Mouse (Mus musculus): Measurements from ENCODE around the gene Me1. TPM values are rescaled to one million over a fixed set of nuclear protein-coding genes. Genes with fewer than 3 reads are reported as not detected.

Gene Me1
- polyA plus RNA-seq, 1 experiment from 2014 or later = 8.4 TPM

GRCm38 (mm10) chr9:86729811-86730210, 34.1 kb upstream of the Me1 start:
- Histone ChIP-seq H3K4me2 (replicated peaks; ENCODE audit: low read depth, low read length) (no peak overlapping the region), H3K27ac (ENCODE audit: low read depth, low read length) (no peak overlapping the region), H3K4me3 (ENCODE audit: low read length) (no peak overlapping the region), H3K9ac (ENCODE audit: low read depth, low read length) (no peak overlapping the region), H3K27me3 (ENCODE audit: control insufficient read depth, insufficient read depth, low read length) (no peaks in the 10 kb centered on the region), H3K4me1 (ENCODE audit: control insufficient read depth, insufficient read depth, low read length) (no peaks in the 10 kb centered on the region), H3K36me3 (ENCODE audit: control insufficient read depth, insufficient read depth, low read length) (no peaks in the 10 kb centered on the region), H3K9me3 (ENCODE audit: control insufficient read depth, low read length) (no peaks in the 10 kb centered on the region)
- WGBS = 96% methylated on average over 3 of the region's 3 CpGs
- ATAC-seq (ENCODE audit: low FRiP score, low TSS enrichment) = no peak

GRCm38 (mm10) chr9:86729084-86729483, 33.3 kb upstream of the Me1 start:
- no peak overlapping the region for H3K9ac ChIP-seq (ENCODE audit: low read depth, low read length)
- no peak overlapping the region for H3K4me3 ChIP-seq (ENCODE audit: low read length)
- no peak overlapping the region for H3K4me2 ChIP-seq (replicated peaks; ENCODE audit: low read depth, low read length)
- no peaks in the 10 kb centered on the region for H3K9me3 ChIP-seq (ENCODE audit: control insufficient read depth, low read length)
- no peaks in the 10 kb centered on the region for H3K27me3 ChIP-seq (ENCODE audit: control insufficient read depth, insufficient read depth, low read length)
- WGBS = 82% methylated on average over 1 of the region's 1 CpGs
- no peaks in the 10 kb centered on the region for H3K4me1 ChIP-seq (ENCODE audit: control insufficient read depth, insufficient read depth, low read length)
- no peak overlapping the region for H3K27ac ChIP-seq (ENCODE audit: low read depth, low read length)
- H3K36me3 ChIP-seq (ENCODE audit: control insufficient read depth, insufficient read depth, low read length) = no peaks in the 10 kb centered on the region
- ATAC-seq (ENCODE audit: low FRiP score, low TSS enrichment) = no peak

GRCm38 (mm10) chr9:86728214-86728814, 32.6 kb upstream of the Me1 start:
- no peaks in the 10 kb centered on the region for H3K36me3 ChIP-seq (ENCODE audit: control insufficient read depth, insufficient read depth, low read length)
- no peak overlapping the region for H3K9ac ChIP-seq (ENCODE audit: low read depth, low read length)
- H3K27ac ChIP-seq (ENCODE audit: low read depth, low read length) = no peak overlapping the region
- WGBS = 80% methylated on average over 10 of the region's 10 CpGs
- ATAC-seq (ENCODE audit: low FRiP score, low TSS enrichment) = no peak
- H3K4me3 ChIP-seq (ENCODE audit: low read length) = no peak overlapping the region
- H3K27me3 ChIP-seq (ENCODE audit: control insufficient read depth, insufficient read depth, low read length) = no peaks in the 10 kb centered on the region
- no peaks in the 10 kb centered on the region for H3K4me1 ChIP-seq (ENCODE audit: control insufficient read depth, insufficient read depth, low read length)
- no peaks in the 10 kb centered on the region for H3K9me3 ChIP-seq (ENCODE audit: control insufficient read depth, low read length)
- H3K4me2 ChIP-seq (replicated peaks; ENCODE audit: low read depth, low read length) = no peak overlapping the region

- no peaks in the 10 kb centered on the region for H3K27me3 ChIP-seq (ENCODE audit: control insufficient read depth, insufficient read depth, low read length)
- H3K4me3 ChIP-seq (ENCODE audit: low read length) = no peak overlapping the region
- no peaks in the 10 kb centered on the region for H3K9me3 ChIP-seq (ENCODE audit: control insufficient read depth, low read length)
- WGBS = 93% methylated on average over 5 of the region's 5 CpGs
- ATAC-seq (ENCODE audit: low FRiP score, low TSS enrichment) = no peak
- H3K9ac ChIP-seq (ENCODE audit: low read depth, low read length) = no peak overlapping the region
- no peaks in the 10 kb centered on the region for H3K36me3 ChIP-seq (ENCODE audit: control insufficient read depth, insufficient read depth, low read length)
- H3K27ac ChIP-seq (ENCODE audit: low read depth, low read length) = no peak overlapping the region
- H3K4me1 ChIP-seq (ENCODE audit: control insufficient read depth, insufficient read depth, low read length) = no peaks in the 10 kb centered on the region
- H3K4me2 ChIP-seq (replicated peaks; ENCODE audit: low read depth, low read length) = no peak overlapping the region
These were observed 30.6 kb upstream of the Me1 start for GRCm38 (mm10) chr9:86726381-86726720.

GRCm38 (mm10) chr9:86725604-86726380, 30.0 kb upstream of the Me1 start:
- Histone ChIP-seq H3K4me3 (ENCODE audit: low read length) (no peak overlapping the region), H3K4me2 (replicated peaks; ENCODE audit: low read depth, low read length) (no peak overlapping the region), H3K27me3 (ENCODE audit: control insufficient read depth, insufficient read depth, low read length) (no peaks in the 10 kb centered on the region), H3K36me3 (ENCODE audit: control insufficient read depth, insufficient read depth, low read length) (no peaks in the 10 kb centered on the region), H3K9me3 (ENCODE audit: control insufficient read depth, low read length) (no peaks in the 10 kb centered on the region), H3K27ac (ENCODE audit: low read depth, low read length) (no peak overlapping the region), H3K9ac (ENCODE audit: low read depth, low read length) (no peak overlapping the region), H3K4me1 (ENCODE audit: control insufficient read depth, insufficient read depth, low read length) (no peaks in the 10 kb centered on the region)
- no peak for ATAC-seq (ENCODE audit: low FRiP score, low TSS enrichment)
- 75% methylated on average over 7 of the region's 7 CpGs for WGBS

- Histone ChIP-seq H3K9me3 (ENCODE audit: control insufficient read depth, low read length) (no peaks in the 10 kb centered on the region), H3K27me3 (ENCODE audit: control insufficient read depth, insufficient read depth, low read length) (no peaks in the 10 kb centered on the region), H3K4me1 (ENCODE audit: control insufficient read depth, insufficient read depth, low read length) (no peaks in the 10 kb centered on the region), H3K36me3 (ENCODE audit: control insufficient read depth, insufficient read depth, low read length) (no peaks in the 10 kb centered on the region), H3K4me2 (replicated peaks; ENCODE audit: low read depth, low read length) (no peak overlapping the region), H3K27ac (ENCODE audit: low read depth, low read length) (no peak overlapping the region), H3K9ac (ENCODE audit: low read depth, low read length) (no peak overlapping the region), H3K4me3 (ENCODE audit: low read length) (no peak overlapping the region)
- ATAC-seq (ENCODE audit: low FRiP score, low TSS enrichment) = no peak
- WGBS = 88% methylated on average over 4 of the region's 4 CpGs
These were observed 29.3 kb upstream of the Me1 start for GRCm38 (mm10) chr9:86725066-86725465.

GRCm38 (mm10) chr9:86720794-86721193, 25.0 kb upstream of the Me1 start:
- ATAC-seq (ENCODE audit: low FRiP score, low TSS enrichment) = no peak
- 82% methylated on average over 2 of the region's 2 CpGs for WGBS
- H3K9me3 ChIP-seq (ENCODE audit: control insufficient read depth, low read length) = no peaks in the 10 kb centered on the region

GRCm38 (mm10) chr9:86720227-86720626, 24.5 kb upstream of the Me1 start:
- 90% methylated on average over 5 of the region's 5 CpGs for WGBS
- no peak overlapping the region for H3K4me3 ChIP-seq (ENCODE audit: low read length)
- no peak overlapping the region for H3K27ac ChIP-seq (ENCODE audit: low read depth, low read length)
- H3K27me3 ChIP-seq (ENCODE audit: control insufficient read depth, insufficient read depth, low read length) = no peaks in the 10 kb centered on the region
- no peaks in the 10 kb centered on the region for H3K36me3 ChIP-seq (ENCODE audit: control insufficient read depth, insufficient read depth, low read length)
- no peaks in the 10 kb centered on the region for H3K4me1 ChIP-seq (ENCODE audit: control insufficient read depth, insufficient read depth, low read length)
- no peak overlapping the region for H3K4me2 ChIP-seq (replicated peaks; ENCODE audit: low read depth, low read length)
- H3K9me3 ChIP-seq (ENCODE audit: control insufficient read depth, low read length) = no peaks in the 10 kb centered on the region
- no peak for ATAC-seq (ENCODE audit: low FRiP score, low TSS enrichment)
- no peak overlapping the region for H3K9ac ChIP-seq (ENCODE audit: low read depth, low read length)

More at GRCm38 (mm10) chr9:86720794-86721193, 25.0 kb upstream of the Me1 start:
- no peak overlapping the region for H3K27ac ChIP-seq (ENCODE audit: low read depth, low read length)
- no peak overlapping the region for H3K4me3 ChIP-seq (ENCODE audit: low read length)
- no peak overlapping the region for H3K9ac ChIP-seq (ENCODE audit: low read depth, low read length)
- H3K36me3 ChIP-seq (ENCODE audit: control insufficient read depth, insufficient read depth, low read length) = no peaks in the 10 kb centered on the region
- no peaks in the 10 kb centered on the region for H3K4me1 ChIP-seq (ENCODE audit: control insufficient read depth, insufficient read depth, low read length)
- H3K4me2 ChIP-seq (replicated peaks; ENCODE audit: low read depth, low read length) = no peak overlapping the region
- no peaks in the 10 kb centered on the region for H3K27me3 ChIP-seq (ENCODE audit: control insufficient read depth, insufficient read depth, low read length)

GRCm38 (mm10) chr9:86717119-86717518, 21.4 kb upstream of the Me1 start:
- no peaks in the 10 kb centered on the region for H3K36me3 ChIP-seq (ENCODE audit: control insufficient read depth, insufficient read depth, low read length)
- no peaks in the 10 kb centered on the region for H3K27me3 ChIP-seq (ENCODE audit: control insufficient read depth, insufficient read depth, low read length)
- H3K4me1 ChIP-seq (ENCODE audit: control insufficient read depth, insufficient read depth, low read length) = no peaks in the 10 kb centered on the region
- no peak overlapping the region for H3K27ac ChIP-seq (ENCODE audit: low read depth, low read length)
- no peak overlapping the region for H3K4me3 ChIP-seq (ENCODE audit: low read length)
- WGBS = 42% methylated on average over 5 of the region's 5 CpGs
- no peaks in the 10 kb centered on the region for H3K9me3 ChIP-seq (ENCODE audit: control insufficient read depth, low read length)
- H3K9ac ChIP-seq (ENCODE audit: low read depth, low read length) = no peak overlapping the region
- no peak for ATAC-seq (ENCODE audit: low FRiP score, low TSS enrichment)
- no peak overlapping the region for H3K4me2 ChIP-seq (replicated peaks; ENCODE audit: low read depth, low read length)
